Mouse (Mus musculus) testis, adult 2 months (tissue): ENCODE measurements around the gene Ccdc77. TPM values are rescaled to one million over a fixed set of nuclear protein-coding genes. Genes with fewer than 3 reads are reported as not detected.

ENCODE experiments used
- H3K27ac ChIP-seq: fragments of 200-500 bp; 2 replicates; pipeline ENCODE4 v1.5.1; 2012; ENCODE audit warnings: low read depth, low read length; ENCODE audit not compliant: control insufficient read depth, insufficient read depth
- H3K27me3 ChIP-seq: fragments of 200-500 bp; 2 replicates; pipeline ENCODE4 v1.6.1; 2012; ENCODE audit warnings: mild to moderate bottlenecking, low read length, moderate library complexity; ENCODE audit not compliant: control insufficient read depth, insufficient read depth
- H3K36me3 ChIP-seq: fragments of 200-500 bp; 2 replicates; pipeline ENCODE4 v1.6.1; 2012; ENCODE audit warnings: mild to moderate bottlenecking, low read length; ENCODE audit not compliant: control insufficient read depth, insufficient read depth
- H3K4me1 ChIP-seq: fragments of 200-500 bp; 2 replicates; pipeline ENCODE4 v1.6.1; 2012; ENCODE audit warnings: low read length; ENCODE audit not compliant: control insufficient read depth, insufficient read depth
- H3K4me3 ChIP-seq: fragments of 200-500 bp; 2 replicates; pipeline ENCODE4 v1.5.1; 2012; ENCODE audit warnings: low read depth, mild to moderate bottlenecking, low read length, moderate library complexity, mixed read lengths; ENCODE audit not compliant: control insufficient read depth
- CTCF ChIP-seq: fragments of 200-500 bp; IDR thresholded peaks from 2 replicates; pipeline ENCODE4 v1.5.1; 2012; ENCODE audit warnings: low read depth, mild to moderate bottlenecking, inconsistent platforms, low read length, moderate library complexity; ENCODE audit not compliant: control insufficient read depth, insufficient read depth, insufficient replicate concordance
- POLR2A ChIP-seq: fragments of 200-500 bp; IDR thresholded peaks from 2 replicates; pipeline ENCODE4 v1.6.1; 2012; ENCODE audit warnings: low read depth, mild to moderate bottlenecking, inconsistent platforms, low read length, moderate library complexity; ENCODE audit not compliant: control insufficient read depth
- polyA plus RNA-seq: library from polyadenylated mRNA; depleted of rRNA; stranded (reverse); fragments of >200 nt; gene quantifications from 2 replicates; pipeline ENCODE4 v1.2.3, GENCODE M21; 2012

The Ccdc77 gene
- polyA plus RNA-seq, 1 experiment, result 10.3 TPM

- H3K27ac ChIP-seq, result no peak overlapping the region
- no peaks in the 10 kb centered on the region for H3K4me1 ChIP-seq
- TF ChIP-seq POLR2A (no peak), CTCF (no peak)
- peaks cover 2% of the 10 kb centered on the region; the same call in 1 of the 2 replicates for H3K36me3 ChIP-seq
- H3K4me3 ChIP-seq, result no peak overlapping the region
- H3K27me3 ChIP-seq, result no peaks in the 10 kb centered on the region
Measured at GRCm38 (mm10) chr6:120343992-120344391, 20.2 kb downstream of the Ccdc77 start.

GRCm38 (mm10) chr6:120332351-120332750 lies 31.8 kb downstream of the Ccdc77 start:
- Histone ChIP-seq H3K27ac (no peak overlapping the region), H3K36me3 (no peaks in the 10 kb centered on the region; the same call in none of the 2 replicates), H3K4me1 (no peaks in the 10 kb centered on the region), H3K27me3 (no peaks in the 10 kb centered on the region), H3K4me3 (no peak overlapping the region)
- TF ChIP-seq POLR2A, result no peak

GRCm38 (mm10) chr6:120324295-120324927 lies 39.8 kb downstream of the Ccdc77 start:
- TF ChIP-seq CTCF (peak; percentile 13; the same call in 1 of the 2 replicates), POLR2A (no peak)
- Histone ChIP-seq H3K4me1 (no peaks in the 10 kb centered on the region), H3K36me3 (no peaks in the 10 kb centered on the region; the same call in 1 of the 2 replicates), H3K27ac (no peak overlapping the region), H3K4me3 (no peak overlapping the region), H3K27me3 (no peaks in the 10 kb centered on the region)

GRCm38 (mm10) chr6:120320369-120320768 lies 43.8 kb downstream of the Ccdc77 start:
- TF ChIP-seq CTCF (no peak), POLR2A (no peak)

GRCm38 (mm10) chr6:120319129-120319528 lies 45.0 kb downstream of the Ccdc77 start:
- Histone ChIP-seq H3K36me3 (no peaks in the 10 kb centered on the region), H3K4me3 (no peak overlapping the region), H3K27ac (no peak overlapping the region), H3K4me1 (no peaks in the 10 kb centered on the region), H3K27me3 (no peaks in the 10 kb centered on the region)
- no peak for TF ChIP-seq CTCF
- no peak for TF ChIP-seq POLR2A

More at GRCm38 (mm10) chr6:120320369-120320768, 43.8 kb downstream of the Ccdc77 start:
- Histone ChIP-seq H3K27me3 (no peaks in the 10 kb centered on the region), H3K4me3 (no peak overlapping the region), H3K27ac (no peak overlapping the region), H3K4me1 (no peaks in the 10 kb centered on the region), H3K36me3 (no peaks in the 10 kb centered on the region; the same call in 1 of the 2 replicates)

GRCm38 (mm10) chr6:120318303-120318940 lies 45.8 kb downstream of the Ccdc77 start:
- TF ChIP-seq CTCF (no peak), POLR2A (no peak)
- no peak overlapping the region for H3K27ac ChIP-seq
- H3K27me3 ChIP-seq, result no peaks in the 10 kb centered on the region
- no peak overlapping the region for H3K4me3 ChIP-seq
- H3K36me3 ChIP-seq, result no peaks in the 10 kb centered on the region
- H3K4me1 ChIP-seq, result no peaks in the 10 kb centered on the region

- H3K36me3 ChIP-seq, result no peaks in the 10 kb centered on the region
- no peak overlapping the region for H3K4me3 ChIP-seq
- H3K27me3 ChIP-seq, result no peaks in the 10 kb centered on the region
- no peak for TF ChIP-seq POLR2A
- no peak for TF ChIP-seq CTCF
- H3K4me1 ChIP-seq, result no peaks in the 10 kb centered on the region
- H3K27ac ChIP-seq, result no peak overlapping the region
Measured at GRCm38 (mm10) chr6:120312443-120312842, 51.7 kb downstream of the Ccdc77 start.
